Mouse (Mus musculus): ENCODE measurements around the gene Uchl3.

- TF ChIP-seq POLR2A (IDR thresholded peaks at IDR 0.05; ENCODE audit: low read depth, low read length) (no peak), CTCF (conservative IDR thresholded peaks at IDR 0.05; ENCODE audit: insufficient read depth, insufficient read length, low read depth, low read length) (no peak)
These were observed 40.6 kb upstream of the Uchl3 start for GRCm38 (mm10) chr14:101613206-101613605.

Measured in kidney, adult 2 months (tissue).